Mouse (Mus musculus) heart, embryonic 10.5 days (tissue): ENCODE measurements at regions not wholly inside any gene's neighbourhood (a gene's known extent, or its start where the extent isn't known, plus 50 kb on each side); places are given as distances from the start of the nearest gene placed in this dataset.
A peak's percentile ranks its signal among the peaks of the same experiment; 100 is the strongest.

ENCODE experiments used
- DNase-seq: peaks from one replicate; pipeline ENCODE4 v3.0.0-alpha.2; 2017; ENCODE audit warnings: low spot score
- H3K27ac ChIP-seq: fragments of 300-500 bp; sonication (generic); 2 replicates; pipeline ENCODE4 v1.5.1; 2016; ENCODE audit warnings: mild to moderate bottlenecking
- H3K27me3 ChIP-seq: fragments of 300-500 bp; sonication (generic); 2 replicates; pipeline ENCODE4 v1.6.1; 2016; ENCODE audit warnings: mild to moderate bottlenecking; ENCODE audit not compliant: poor library complexity, insufficient read depth, severe bottlenecking
- H3K36me3 ChIP-seq: fragments of 300-500 bp; sonication (generic); 2 replicates; pipeline ENCODE4 v1.6.1; 2016; ENCODE audit warnings: mild to moderate bottlenecking, moderate library complexity
- H3K4me1 ChIP-seq: fragments of 300-500 bp; sonication (generic); 2 replicates; pipeline ENCODE4 v1.6.1; 2016; ENCODE audit warnings: mild to moderate bottlenecking
- H3K4me3 ChIP-seq: fragments of 300-500 bp; sonication (generic); 2 replicates; pipeline ENCODE4 v1.5.1; 2016; ENCODE audit warnings: mild to moderate bottlenecking, moderate library complexity
- H3K9me3 ChIP-seq: fragments of 300-500 bp; sonication (generic); 2 replicates; pipeline ENCODE4 v1.6.1; 2016; ENCODE audit warnings: mild to moderate bottlenecking, moderate library complexity
- WGBS: fragments of 180-500 bp; shearing (Covaris S2); methylation state at CpG from one replicate; pipeline ENCODE4 v1.1.7; 2016; 5-methylcytosine and 5-hydroxymethylcytosine counted together

DNA sequence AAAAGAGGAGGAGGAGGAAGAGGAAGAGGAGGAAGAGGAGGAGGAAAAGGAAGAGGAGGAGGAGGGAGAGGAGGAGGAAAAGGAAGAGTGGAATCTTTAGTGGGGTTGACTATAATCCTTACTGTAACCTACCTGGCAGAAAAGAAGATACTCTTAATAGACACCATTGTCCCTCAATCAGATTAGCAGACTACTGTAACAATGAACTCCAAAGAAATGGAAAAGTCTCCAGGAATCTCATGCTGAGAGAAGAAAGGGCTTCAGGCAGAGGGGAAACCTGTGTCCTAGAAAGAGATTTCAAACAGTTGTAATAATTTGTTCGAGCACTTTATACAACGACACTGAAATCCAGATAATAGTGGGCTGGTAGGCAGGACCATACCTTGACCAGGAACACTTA, 87.6 kb upstream of the Chd2 start:
- Histone ChIP-seq H3K36me3 (no peaks in the 10 kb centered on the region), H3K27me3 (no peaks in the 10 kb centered on the region), H3K4me3 (no peak overlapping the region), H3K27ac (no peak overlapping the region), H3K9me3 (no peaks in the 10 kb centered on the region), H3K4me1 (peaks cover 7% of the 10 kb centered on the region)
- 91% methylated on average over 2 of the region's 2 CpGs for WGBS
- DNase-seq: no peak

- WGBS: under 1% methylated on average over 6 of the region's 6 CpGs
Measured at GRCm38 (mm10) chr7:73628071-73628470, 86.4 kb upstream of the Chd2 start.

GRCm38 (mm10) chr7:73626291-73626690, 84.7 kb upstream of the Chd2 start:
- Histone ChIP-seq H3K4me1 (peaks cover 10% of the 10 kb centered on the region), H3K27ac (no peak overlapping the region), H3K36me3 (no peaks in the 10 kb centered on the region), H3K27me3 (no peaks in the 10 kb centered on the region), H3K4me3 (no peak overlapping the region), H3K9me3 (no peaks in the 10 kb centered on the region)
- no peak for DNase-seq
- 80% methylated on average over 7 of the region's 7 CpGs for WGBS

More at GRCm38 (mm10) chr7:73628071-73628470, 86.4 kb upstream of the Chd2 start:
- peak; percentile 80 for DNase-seq
- Histone ChIP-seq H3K36me3 (no peaks in the 10 kb centered on the region), H3K4me3 (no peak overlapping the region), H3K27ac (no peak overlapping the region), H3K9me3 (no peaks in the 10 kb centered on the region), H3K4me1 (peaks cover 7% of the 10 kb centered on the region), H3K27me3 (no peaks in the 10 kb centered on the region)

DNA sequence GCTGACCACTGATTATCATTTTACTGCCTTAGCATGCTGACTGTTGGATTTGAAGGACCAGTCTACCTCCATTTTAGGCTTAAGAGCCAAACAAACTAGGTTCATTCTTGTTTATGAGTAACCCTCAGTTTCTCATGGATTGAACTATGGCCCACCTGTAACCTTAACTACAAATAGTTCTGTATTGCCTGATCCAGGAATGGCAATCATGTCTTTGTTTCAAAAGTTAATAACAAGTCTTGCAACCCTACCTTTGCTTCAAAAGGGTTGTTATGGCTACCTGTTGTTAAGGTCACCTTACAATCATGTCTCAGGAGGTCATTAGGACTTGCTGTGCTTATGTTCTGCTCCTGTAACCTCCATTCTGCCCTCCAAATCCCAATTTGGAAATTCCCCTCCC, 84.0 kb upstream of the Chd2 start:
- no peaks in the 10 kb centered on the region for H3K36me3 ChIP-seq
- no peak for DNase-seq
- H3K27me3 ChIP-seq: no peaks in the 10 kb centered on the region
- H3K27ac ChIP-seq: no peak overlapping the region
- peaks cover 10% of the 10 kb centered on the region for H3K4me1 ChIP-seq
- H3K4me3 ChIP-seq: no peak overlapping the region
- no peaks in the 10 kb centered on the region for H3K9me3 ChIP-seq

- no peaks in the 10 kb centered on the region for H3K9me3 ChIP-seq
- no peak overlapping the region for H3K4me3 ChIP-seq
- peaks cover 10% of the 10 kb centered on the region for H3K4me1 ChIP-seq
- H3K36me3 ChIP-seq: no peaks in the 10 kb centered on the region
- no peak overlapping the region for H3K27ac ChIP-seq
- H3K27me3 ChIP-seq: no peaks in the 10 kb centered on the region
- DNase-seq: no peak
- 71% methylated on average over 6 of the region's 6 CpGs for WGBS
Measured at GRCm38 (mm10) chr7:73624992-73625391, 83.4 kb upstream of the Chd2 start.

GRCm38 (mm10) chr7:73624093-73624600, 82.5 kb upstream of the Chd2 start:
- Histone ChIP-seq H3K27ac (no peak overlapping the region), H3K9me3 (no peaks in the 10 kb centered on the region), H3K36me3 (no peaks in the 10 kb centered on the region), H3K4me3 (no peak overlapping the region), H3K4me1 (peaks cover 10% of the 10 kb centered on the region), H3K27me3 (no peaks in the 10 kb centered on the region)
- WGBS: 78% methylated on average over 3 of the region's 3 CpGs
- no peak for DNase-seq

GRCm38 (mm10) chr7:73622468-73622867, 80.8 kb upstream of the Chd2 start:
- no peak for DNase-seq
- Histone ChIP-seq H3K27ac (peak overlapping the region; percentile 13; the same call in 1 of the 2 replicates), H3K36me3 (no peaks in the 10 kb centered on the region), H3K4me1 (peaks cover 7% of the 10 kb centered on the region; the same call in 1 of the 2 replicates), H3K9me3 (no peaks in the 10 kb centered on the region), H3K27me3 (no peaks in the 10 kb centered on the region), H3K4me3 (no peak overlapping the region; the same call in 1 of the 2 replicates)
- WGBS: 73% methylated on average over 2 of the region's 2 CpGs

DNA sequence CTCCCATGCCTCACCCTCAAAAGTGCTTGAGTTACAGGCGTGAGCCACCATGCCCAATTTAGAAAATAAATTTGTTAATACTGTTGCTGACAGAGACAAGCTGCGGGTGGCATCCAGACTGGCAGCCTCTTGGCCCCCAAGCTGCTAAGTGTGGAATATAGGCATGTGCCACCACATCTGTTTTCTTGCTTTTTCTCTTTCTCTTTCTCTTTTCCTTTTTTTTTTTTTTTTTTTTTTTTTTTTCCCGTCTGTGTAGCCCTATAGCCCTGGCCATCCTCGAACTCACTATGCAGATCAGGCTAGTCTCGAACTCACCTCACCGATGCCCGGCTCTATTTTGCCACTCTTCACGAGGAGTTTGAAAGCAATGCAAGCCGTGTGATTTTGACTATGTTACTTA, 78.7 kb upstream of the Chd2 start:
- peaks cover 13% of the 10 kb centered on the region for H3K4me1 ChIP-seq
- H3K4me3 ChIP-seq: no peak overlapping the region
- WGBS: 91% methylated on average over 9 of the region's 9 CpGs
- H3K36me3 ChIP-seq: no peaks in the 10 kb centered on the region
- no peak for DNase-seq
- no peaks in the 10 kb centered on the region for H3K27me3 ChIP-seq
- H3K27ac ChIP-seq: 0 out of 2 replicates have a peak overlapping the region, but pooled peaks have one; percentile 56
- H3K9me3 ChIP-seq: no peaks in the 10 kb centered on the region

DNA sequence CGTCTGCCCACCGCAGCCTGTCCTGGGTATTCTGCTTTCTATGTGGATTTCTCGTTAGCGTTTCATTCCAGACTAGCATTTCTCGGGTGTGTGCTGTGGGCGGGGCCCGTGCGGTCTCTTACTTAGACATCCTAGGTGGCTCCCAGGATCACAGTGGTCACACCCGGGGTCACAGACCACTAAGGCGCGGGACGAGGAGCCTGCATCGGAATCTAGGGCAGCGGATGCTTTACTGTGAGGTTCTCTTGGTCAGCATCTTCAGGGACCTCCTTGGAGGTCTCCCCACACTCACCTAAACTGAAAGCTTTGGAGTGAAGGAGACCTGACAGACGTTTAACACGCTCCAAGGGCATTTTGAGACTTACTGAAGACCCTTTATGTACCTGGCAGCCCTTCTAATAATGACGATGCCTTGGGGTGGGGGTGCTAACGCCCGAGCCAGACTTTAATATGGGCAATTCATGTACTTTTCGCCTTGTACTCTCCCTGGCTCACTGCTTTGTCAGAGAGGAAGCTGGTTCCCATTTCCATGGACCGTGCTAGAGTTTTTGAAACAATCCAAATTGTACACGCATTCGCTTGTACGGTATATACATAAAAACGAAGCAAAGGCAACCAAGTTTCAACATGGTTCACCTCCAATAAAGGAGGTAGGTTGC, 77.3 kb upstream of the Chd2 start:
- no peaks in the 10 kb centered on the region for H3K36me3 ChIP-seq
- H3K27me3 ChIP-seq: no peaks in the 10 kb centered on the region
- H3K4me3 ChIP-seq: peak overlapping the region; percentile 75
- no peak for DNase-seq
- WGBS: 16% methylated on average over 25 of the region's 25 CpGs
- H3K27ac ChIP-seq: peak overlapping the region; percentile 100
- H3K9me3 ChIP-seq: no peaks in the 10 kb centered on the region
- H3K4me1 ChIP-seq: peaks cover 16% of the 10 kb centered on the region

GRCm38 (mm10) chr7:73617910-73618757, 76.5 kb upstream of the Chd2 start:
- peak; percentile 97 for DNase-seq
- Histone ChIP-seq H3K4me3 (peak overlapping the region; percentile 75), H3K27ac (peak overlapping the region; percentile 100), H3K4me1 (peaks cover 16% of the 10 kb centered on the region), H3K9me3 (no peaks in the 10 kb centered on the region), H3K36me3 (no peaks in the 10 kb centered on the region), H3K27me3 (no peaks in the 10 kb centered on the region)
- under 1% methylated on average over 80 of the region's 86 CpGs for WGBS

DNA sequence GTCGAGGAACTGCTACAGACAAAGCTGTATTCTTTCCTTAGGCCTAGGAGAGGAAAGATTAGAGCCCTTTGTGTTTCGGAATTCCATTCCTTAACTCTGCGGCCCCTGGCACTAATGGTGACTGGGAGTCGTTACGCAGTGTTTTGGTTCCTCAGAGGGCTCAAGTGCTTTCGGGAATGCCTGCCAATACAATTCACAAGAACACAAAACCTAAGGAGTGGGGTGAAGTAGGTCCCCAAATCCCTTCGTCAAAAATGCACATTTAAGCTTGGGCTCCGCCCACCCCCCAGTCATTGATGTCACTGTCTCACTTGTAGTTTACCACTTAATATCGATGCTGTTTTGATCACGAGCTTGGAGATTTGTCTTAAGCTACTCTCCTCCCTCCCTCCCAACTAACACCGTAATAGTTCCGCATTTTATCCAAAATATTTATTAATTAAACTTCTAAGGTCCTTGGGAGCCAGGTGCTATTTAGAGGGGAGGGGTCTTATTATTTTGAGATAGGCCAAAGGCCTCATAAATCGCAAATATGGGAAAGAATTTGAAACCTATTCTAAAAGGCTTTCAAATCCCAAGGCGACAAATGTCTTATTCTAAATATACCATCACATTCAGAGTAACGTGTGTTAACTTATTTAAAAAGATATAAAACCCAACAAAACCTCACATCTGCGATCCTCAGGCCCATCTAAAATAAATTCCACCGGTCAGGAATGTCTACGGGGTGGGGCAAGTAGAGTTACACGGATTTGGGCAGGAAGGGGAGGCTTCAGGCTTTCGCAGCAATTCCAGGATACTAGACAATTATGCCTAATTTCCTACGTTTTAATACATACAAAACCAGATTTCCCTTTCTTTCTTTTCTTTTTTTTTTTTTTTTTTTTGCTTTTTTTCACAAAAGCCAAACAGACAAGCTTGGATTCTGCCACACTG, 75.6 kb upstream of the Chd2 start:
- no peaks in the 10 kb centered on the region for H3K36me3 ChIP-seq
- H3K9me3 ChIP-seq: no peaks in the 10 kb centered on the region
- H3K27me3 ChIP-seq: no peaks in the 10 kb centered on the region
- peak; percentile 81 for DNase-seq
- 7% methylated on average over 21 of the region's 21 CpGs for WGBS
- peak overlapping the region; percentile 75 for H3K4me3 ChIP-seq
- peak overlapping the region; percentile 100 for H3K27ac ChIP-seq
- H3K4me1 ChIP-seq: peaks cover 13% of the 10 kb centered on the region

DNA sequence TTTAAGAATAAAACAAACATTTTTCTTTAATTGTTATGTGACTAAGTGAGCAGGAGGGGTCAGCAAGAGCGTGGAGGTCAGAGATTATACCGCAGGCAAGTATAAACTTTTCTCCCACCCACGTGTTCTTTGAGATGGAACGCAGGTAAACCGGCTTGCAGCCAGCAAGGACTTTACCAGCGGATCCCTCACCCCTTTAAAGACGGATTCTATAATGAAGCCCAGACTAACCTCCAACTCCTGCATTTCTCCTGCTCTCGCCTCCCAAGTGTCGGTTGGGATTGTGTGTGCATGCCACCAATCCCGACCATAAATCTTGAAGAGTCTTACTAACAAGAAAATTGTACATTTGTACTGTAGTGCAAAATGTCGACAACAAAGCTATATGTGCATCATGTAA, 74.4 kb upstream of the Chd2 start:
- H3K9me3 ChIP-seq: no peaks in the 10 kb centered on the region
- H3K27me3 ChIP-seq: no peaks in the 10 kb centered on the region
- DNase-seq: no peak
- H3K36me3 ChIP-seq: no peaks in the 10 kb centered on the region
- 47% methylated on average over 11 of the region's 11 CpGs for WGBS
- peak overlapping the region; percentile 100 for H3K27ac ChIP-seq
- no peak overlapping the region for H3K4me3 ChIP-seq
- peaks cover 13% of the 10 kb centered on the region for H3K4me1 ChIP-seq
